10 mouse cellular contexts compared by ENCODE assay signal in the genomic region with DNA sequence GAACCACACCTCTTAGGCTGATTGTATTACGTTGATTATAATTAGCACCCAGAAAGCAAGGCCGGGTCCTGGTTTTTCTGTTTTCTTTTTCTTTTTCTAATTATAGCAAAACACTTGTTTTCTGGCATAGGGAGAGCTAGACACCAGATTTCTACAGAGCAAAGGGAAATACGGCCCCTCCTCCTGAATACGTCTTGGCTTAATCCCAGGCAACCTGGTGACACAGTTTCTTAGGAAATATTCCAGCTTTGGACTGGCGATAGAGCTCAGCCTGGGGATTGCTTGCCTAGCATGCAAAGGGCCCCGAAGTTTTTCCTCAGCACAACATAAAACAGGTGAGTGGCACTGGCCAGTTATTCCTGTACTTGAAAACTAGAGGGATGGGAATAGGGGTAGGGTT. TPM values are rescaled to one million over a fixed set of nuclear protein-coding genes. Genes with fewer than 3 reads are reported as not detected.
DNase-seq lines count a peak whose midpoint lies in the region; ATAC-seq and TF ChIP-seq lines count a peak whose summit lies in the region.
"Had no signal": no experiment of that assay in that cellular context is flagged by ENCODE, and none has a peak within 500 bp of the region (broad histone marks: within the 10 kb centered on the region; RNA-seq: fewer than 3 reads in every experiment).

No protein-coding gene starts in this region.

- ATAC-seq in heart, embryonic 12.5 days (ENCODE audit: insufficient number of reproducible peaks, low FRiP score): no peak
- no peak for ATAC-seq in lung, postnatal 0 days
- no peak for ATAC-seq in heart, embryonic 14.5 days (ENCODE audit: insufficient number of reproducible peaks, insufficient read depth, low FRiP score, low read depth)

- TF ChIP-seq EP300 in lung, postnatal 0 days (IDR thresholded peaks at IDR 0.05): no peak

- peaks cover 11% of the 10 kb centered on the region; the same call in 1 of the 2 replicates for H3K36me3 ChIP-seq in heart, embryonic 12.5 days
- H3K36me3 ChIP-seq in lung, postnatal 0 days (ENCODE audit: insufficient read depth, low read length): no peaks in the 10 kb centered on the region
- H3K36me3 ChIP-seq in heart, embryonic 14.5 days (ENCODE audit: control insufficient read depth, insufficient read depth, low read length): 0 out of 2 replicates have a peak, but pooled peaks cover 4% of the 10 kb centered on the region

- no peak for TF ChIP-seq CTCF in lung, postnatal 0 days (IDR thresholded peaks at IDR 0.05)

- no peak overlapping the region for H3K4me2 ChIP-seq in heart, embryonic 12.5 days
- H3K4me2 ChIP-seq in lung, postnatal 0 days (replicated peaks; ENCODE audit: low read depth, low read length): no peak overlapping the region
- H3K4me2 ChIP-seq in heart, embryonic 14.5 days (ENCODE audit: low read length): no peak overlapping the region
- H3K4me2 ChIP-seq: embryonic facial prominence, embryonic 12.5 days; liver, embryonic 11.5 days had no signal

- H3K4me1 ChIP-seq in heart, embryonic 12.5 days (replicated peaks): peaks cover 32% of the 10 kb centered on the region
- no peaks in the 10 kb centered on the region for H3K4me1 ChIP-seq in lung, postnatal 0 days (ENCODE audit: insufficient read depth, low read depth, low read length)
- H3K4me1 ChIP-seq in heart, embryonic 14.5 days (ENCODE audit: control insufficient read depth in 2 of 2, insufficient read depth in 2 of 2, low read length in 2 of 2): peaks cover 8 to 38% of the 10 kb centered on the region in 2 experiments

- no peak overlapping the region for H3K27ac ChIP-seq in heart, embryonic 12.5 days (ENCODE audit: poor library complexity, severe bottlenecking)
- no peak overlapping the region for H3K27ac ChIP-seq in lung, postnatal 0 days (ENCODE audit: low read length)
- 0 out of 4 replicates have a peak overlapping the region, but pooled peaks of 1 of the 2 experiments have one; percentile 44 for H3K27ac ChIP-seq in heart, embryonic 14.5 days (replicated peaks in 1 of 2; ENCODE audit: control insufficient read depth in 1 of 2, insufficient read depth in 1 of 2, low read depth in 2 of 2, low read length in 2 of 2)
- H3K27ac ChIP-seq: embryonic facial prominence, embryonic 12.5 days had no signal

- H3K4me3 ChIP-seq in heart, embryonic 12.5 days: no peak overlapping the region
- H3K4me3 ChIP-seq in lung, postnatal 0 days (ENCODE audit: low read depth, low read length): no peak overlapping the region
- H3K4me3 ChIP-seq in heart, embryonic 14.5 days (ENCODE audit: control insufficient read depth in 1 of 2, insufficient read depth in 1 of 2, low read depth in 1 of 2, low read length in 2 of 2): no peak overlapping the region
- H3K4me3 ChIP-seq: embryonic facial prominence, embryonic 12.5 days had no signal

- no peak overlapping the region for H3K9ac ChIP-seq in heart, embryonic 12.5 days
- no peak overlapping the region for H3K9ac ChIP-seq in lung, postnatal 0 days (replicated peaks; ENCODE audit: low read depth)
- H3K9ac ChIP-seq in heart, embryonic 14.5 days (ENCODE audit: low read length): 0 out of 2 replicates have a peak overlapping the region, but pooled peaks have one; percentile 21
- H3K9ac ChIP-seq: embryonic facial prominence, embryonic 12.5 days had no signal

- H3K27me3 ChIP-seq in heart, embryonic 12.5 days (replicated peaks): no peaks in the 10 kb centered on the region
- no peaks in the 10 kb centered on the region for H3K27me3 ChIP-seq in lung, postnatal 0 days (replicated peaks; ENCODE audit: insufficient read depth, low read length)
- H3K27me3 ChIP-seq in heart, embryonic 14.5 days (ENCODE audit: control insufficient read depth, insufficient read depth, low read length): no peaks in the 10 kb centered on the region
- H3K27me3 ChIP-seq: embryonic facial prominence, embryonic 12.5 days had no signal

- no peaks in the 10 kb centered on the region for H3K9me3 ChIP-seq in heart, embryonic 12.5 days (replicated peaks)
- no peaks in the 10 kb centered on the region for H3K9me3 ChIP-seq in lung, postnatal 0 days (ENCODE audit: low read length)
- no peaks in the 10 kb centered on the region for H3K9me3 ChIP-seq in heart, embryonic 14.5 days (ENCODE audit: control insufficient read depth, low read length)
- H3K9me3 ChIP-seq: embryonic facial prominence, embryonic 12.5 days had no signal

- DNase-seq in heart, adult 11 months: peak; percentile 91
- DNase-seq in lung, postnatal 0 days (ENCODE audit: low spot score): peak; percentile 23
- no peak for DNase-seq in lung, postnatal 25 days (ENCODE audit: low spot score)
- DNase-seq in cerebellum, adult 11-12 months: peak; percentile 67
- DNase-seq in urinary bladder, postnatal 4 days (ENCODE audit: low spot score in 2 of 2): no peak
- DNase-seq: thymus, postnatal 36 days had no signal

- 68% methylated on average over 6 of the region's 6 CpGs for WGBS in heart, embryonic 12.5 days
- 58% methylated on average over 6 of the region's 6 CpGs for WGBS in lung, postnatal 0 days
- 56% methylated on average over 6 of the region's 6 CpGs for WGBS in heart, embryonic 14.5 days

RNA-seq across cellular contexts. Expression of gene Samd4, which starts 31.7 kb away (rescaled TPM):
- 16.5 and 17.9 TPM in 2 replicates for polyA plus RNA-seq in heart, embryonic 12.5 days (2016; fragmentation: Nextera tagmentation; extraction: Ambion mirVana)
- 6.3 and 7.9 TPM in 2 replicates for polyA plus RNA-seq in lung, postnatal 0 days (2015; fragmentation: Nextera tagmentation; extraction: Ambion mirVana)
- polyA plus RNA-seq in heart, embryonic 14.5 days (2014; fragmentation: Nextera tagmentation; extraction: Ambion mirVana): 11.0 and 12.0 TPM in 2 replicates

Comparison
In these comparisons a context has a peak if more than half of its experiments do, and no peak if none do; other contexts are left out.
1. DNase-seq: peak in heart, adult 11 months (single experiment), lung, postnatal 0 days (single experiment) and cerebellum, adult 11-12 months (single experiment); none in lung, postnatal 25 days (single experiment) and urinary bladder, postnatal 4 days (0 of 2).